Mouse (Mus musculus) fibroblast of lung, adult 2 months (primary cell): ENCODE measurements around the gene Lrrc3c.
"Not testable (repeated sequence)": the region's sequence is repeated elsewhere in the genome, so short reads cannot be mapped to it uniquely, and the experiment has no call there.

ENCODE experiments used
- DNase-seq: peaks from one replicate; pipeline ENCODE4 v3.0.0-alpha.2; 2011; ENCODE audit warnings: low read depth

Gene Lrrc3c

DNA sequence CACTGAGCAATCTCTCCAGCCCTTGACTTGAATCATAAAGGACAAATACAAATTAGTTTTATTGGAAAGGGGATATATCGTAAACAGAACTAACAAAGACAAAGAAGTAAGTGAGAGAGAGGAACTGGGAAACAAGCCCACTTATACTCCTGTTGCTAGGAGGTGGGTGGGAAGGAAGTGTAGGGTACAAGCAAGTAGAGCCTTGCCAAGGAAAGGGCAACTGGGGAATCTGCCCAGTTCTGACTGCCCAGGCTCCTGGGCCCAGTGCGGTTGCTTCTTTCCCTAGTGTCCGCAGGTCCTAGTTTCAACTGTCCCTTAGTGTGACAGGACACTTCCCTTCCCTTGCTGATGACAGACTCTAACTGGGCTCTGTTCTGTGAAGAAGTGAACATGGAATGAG is 30.6 kb downstream of the Lrrc3c start:
- DNase-seq, result no peak

GRCm38 (mm10) chr11:98630646-98631045 is 32.6 kb downstream of the Lrrc3c start:
- DNase-seq, result no peak

DNA sequence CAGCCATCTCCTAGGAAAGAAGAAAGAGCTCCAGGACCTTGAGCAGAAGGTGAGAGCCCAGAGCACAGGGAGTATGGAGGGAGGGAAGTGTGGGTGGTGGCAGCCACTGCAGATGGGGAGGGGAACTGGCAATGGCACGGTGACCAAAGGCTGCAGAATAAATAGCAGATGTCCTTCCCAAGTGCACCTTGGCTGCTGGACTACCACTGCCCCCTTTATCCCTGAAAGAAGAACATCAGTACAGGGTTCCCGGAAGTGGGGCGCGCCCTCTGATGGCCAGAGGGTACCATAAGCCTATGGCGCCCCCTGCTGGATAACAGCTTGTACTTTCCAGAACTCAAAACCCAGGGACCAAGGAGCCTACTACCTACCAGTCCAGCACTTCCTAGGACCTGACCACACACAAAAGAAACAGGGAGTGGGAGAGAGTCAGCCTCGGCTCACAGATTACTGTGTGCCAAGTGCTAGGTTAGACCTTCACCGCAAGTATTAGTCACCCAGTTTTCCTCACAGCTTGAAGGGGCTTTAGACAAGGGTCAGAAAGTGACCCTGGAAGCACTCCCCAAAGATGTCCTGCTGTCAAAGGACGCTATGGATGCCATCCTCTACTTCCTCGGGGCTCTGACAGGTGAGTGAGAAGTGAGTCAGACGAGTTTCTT is 37.4 kb downstream of the Lrrc3c start:
- not testable (repeated sequence) for DNase-seq

- no peak for DNase-seq
Measured at GRCm38 (mm10) chr11:98637501-98637900, 39.4 kb downstream of the Lrrc3c start.

DNA sequence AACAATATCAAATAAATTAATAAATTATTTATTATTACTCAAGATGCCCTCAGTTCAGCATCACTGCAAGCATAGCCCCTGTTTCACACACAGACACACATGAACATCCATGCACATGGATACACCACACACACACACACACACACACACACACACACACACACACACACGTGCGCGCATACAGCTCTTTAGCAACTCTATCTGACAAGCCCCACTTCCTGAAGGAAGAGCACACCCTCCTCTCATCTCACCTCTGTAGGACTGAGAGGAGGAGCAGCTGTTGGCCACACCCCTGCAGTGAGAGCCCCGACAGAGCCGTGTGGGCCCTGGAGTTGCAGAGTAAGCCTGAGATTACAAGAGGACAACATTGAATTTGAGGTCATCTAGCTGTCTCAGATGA is 42.0 kb downstream of the Lrrc3c start:
- no peak for DNase-seq

- no peak for DNase-seq
Measured at GRCm38 (mm10) chr11:98644757-98645156, 46.7 kb downstream of the Lrrc3c start.

- no peak for DNase-seq
Measured at GRCm38 (mm10) chr11:98645946-98646345, 47.9 kb downstream of the Lrrc3c start.

- DNase-seq, result no peak
Measured at GRCm38 (mm10) chr11:98646459-98646858, 48.4 kb downstream of the Lrrc3c start, which contains the start of gene Gsdma2. Gsdma2 (plus strand) TSS chr11:98646759.
